9 mouse cellular contexts compared by ENCODE assay signal in genomic region chr8:106633361-106634158, GRCm38 (mm10). TPM values are rescaled to one million over a fixed set of nuclear protein-coding genes. Genes with fewer than 3 reads are reported as not detected.
DNase-seq lines count a peak whose midpoint lies in the region; ATAC-seq and TF ChIP-seq lines count a peak whose summit lies in the region.
"Had no signal": no experiment of that assay in that cellular context is flagged by ENCODE, and none has a peak within 500 bp of the region (broad histone marks: within the 10 kb centered on the region; RNA-seq: fewer than 3 reads in every experiment).

No protein-coding gene starts in this region.

- H3K4me1 ChIP-seq in ES-Bruce4 (ENCODE audit: control insufficient read depth, insufficient read depth, low read length), result peaks cover 17% of the 10 kb centered on the region
- H3K4me1 ChIP-seq in stomach, embryonic 16.5 days (ENCODE audit: control insufficient read depth, insufficient read depth, low read length), result peaks cover 31% of the 10 kb centered on the region
- H3K4me1 ChIP-seq in limb, embryonic 10.5 days, result peaks cover 20% of the 10 kb centered on the region

- WGBS in stomach, embryonic 16.5 days, result 53% methylated on average over 17 of the region's 17 CpGs
- 77% methylated on average over 17 of the region's 17 CpGs for whole genome bisulfite sequencing in limb, embryonic 10.5 days

- no peak overlapping the region for H3K4me3 ChIP-seq in ES-Bruce4 (ENCODE audit: low read depth, low read length)
- H3K4me3 ChIP-seq in stomach, embryonic 16.5 days (replicated peaks; ENCODE audit: low read length), result no peak overlapping the region
- no peak overlapping the region for H3K4me3 ChIP-seq in limb, embryonic 10.5 days

- no peak overlapping the region for H3K9ac ChIP-seq in ES-Bruce4 (ENCODE audit: low read depth, poor library complexity, severe bottlenecking)
- H3K9ac ChIP-seq in stomach, embryonic 16.5 days (ENCODE audit: low read length), result no peak overlapping the region

- no peaks in the 10 kb centered on the region for H3K27me3 ChIP-seq in ES-Bruce4 (ENCODE audit: control insufficient read depth, insufficient read depth, low read length, poor library complexity, severe bottlenecking)
- no peaks in the 10 kb centered on the region for H3K27me3 ChIP-seq in stomach, embryonic 16.5 days (ENCODE audit: control insufficient read depth, insufficient read depth, low read length)
- no peaks in the 10 kb centered on the region for H3K27me3 ChIP-seq in limb, embryonic 10.5 days (ENCODE audit: low read depth, poor library complexity, severe bottlenecking)

- TF ChIP-seq EP300 in ES-Bruce4 (IDR thresholded peaks at IDR 0.05; ENCODE audit: insufficient read depth, low read depth, low read length), result no peak

- peak; percentile 66 for DNase-seq in induced T-regulatory cell, adult 2 months (ENCODE audit: low read depth)
- peak; percentile 54 to 62 for DNase-seq in kidney, postnatal 4 days
- DNase-seq in gastrocnemius, postnatal 10 days, result no peak
- DNase-seq in heart, adult 11 months, result no peak
- DNase-seq in layer of hippocampus, adult 11-12 months (ENCODE audit: low spot score), result no peak
- no peak for DNase-seq in limb, embryonic 10.5 days (ENCODE audit: low spot score)

- H3K36me3 ChIP-seq in ES-Bruce4 (ENCODE audit: control insufficient read depth, insufficient read depth, low read length, poor library complexity, severe bottlenecking), result peaks cover 7% of the 10 kb centered on the region
- H3K36me3 ChIP-seq in stomach, embryonic 16.5 days (ENCODE audit: control insufficient read depth, insufficient read depth, low read length), result no peaks in the 10 kb centered on the region
- no peaks in the 10 kb centered on the region for H3K36me3 ChIP-seq in limb, embryonic 10.5 days

- TF ChIP-seq CTCF in ES-Bruce4 (IDR thresholded peaks at IDR 0.05; ENCODE audit: low read depth, low read length), result no peak

- peak overlapping the region; percentile 46 for H3K27ac ChIP-seq in ES-Bruce4 (ENCODE audit: insufficient read depth, low read length)
- H3K27ac ChIP-seq in stomach, embryonic 16.5 days (ENCODE audit: low read length), result peak overlapping the region; percentile 54
- H3K27ac ChIP-seq in limb, embryonic 10.5 days, result no peak overlapping the region
- H3K27ac ChIP-seq: macrophage had no signal

- no peaks in the 10 kb centered on the region for H3K9me3 ChIP-seq in ES-Bruce4 (replicated peaks; ENCODE audit: control insufficient read depth, insufficient read depth, low read length, poor library complexity, severe bottlenecking)
- H3K9me3 ChIP-seq in stomach, embryonic 16.5 days (replicated peaks; ENCODE audit: control insufficient read depth, low read length), result no peaks in the 10 kb centered on the region
- H3K9me3 ChIP-seq in limb, embryonic 10.5 days (replicated peaks), result no peaks in the 10 kb centered on the region

- ATAC-seq in stomach, embryonic 16.5 days (ENCODE audit: insufficient read depth, low FRiP score), result peak; percentile 68; the same call in 1 of the 2 replicates

- H3K4me2 ChIP-seq in stomach, embryonic 16.5 days (ENCODE audit: low read depth, low read length), result no peak overlapping the region

- TF ChIP-seq POLR2A in ES-Bruce4 (IDR thresholded peaks at IDR 0.05; ENCODE audit: insufficient read depth, low read length), result no peak

RNA-seq across cellular contexts. Expression of gene Cdh1, which starts 30.4 kb away (rescaled TPM):
- polyA plus RNA-seq in ES-Bruce4 (2011; ENCODE audit: insufficient read depth, insufficient read length, low read depth, missing spikeins), result 347 and 358 TPM in 2 replicates
- polyA plus RNA-seq in stomach, embryonic 16.5 days (2015; fragmentation: Nextera tagmentation; extraction: Ambion mirVana), result 215 and 267 TPM in 2 replicates
- total RNA-seq in gastrocnemius, postnatal 10 days (2021), result 1 to 10 TPM in 1 of 2 experiments, under 1 TPM in 1; 0.95 to 1.4 TPM
- polyA plus RNA-seq in limb, embryonic 10.5 days (2016; fragmentation: Nextera tagmentation; extraction: Ambion mirVana), result 15.4 and 16.4 TPM in 2 replicates

RNA-seq across cellular contexts. Expression of gene Tango6, which starts 49.3 kb away (rescaled TPM):
- 12.5 and 14.1 TPM in 2 replicates for polyA plus RNA-seq in ES-Bruce4 (2011; ENCODE audit: insufficient read depth, insufficient read length, low read depth, missing spikeins)
- 8.6 and 9.4 TPM in 2 replicates for polyA plus RNA-seq in stomach, embryonic 16.5 days (2015; fragmentation: Nextera tagmentation; extraction: Ambion mirVana)
- total RNA-seq in gastrocnemius, postnatal 10 days (2021), result 1 to 10 TPM; 8.6 to 9.8 TPM
- 15.5 and 16.1 TPM in 2 replicates for polyA plus RNA-seq in limb, embryonic 10.5 days (2016; fragmentation: Nextera tagmentation; extraction: Ambion mirVana)

Comparison
In these comparisons a context has a peak if more than half of its experiments do, and no peak if none do; other contexts are left out.
1. DNase-seq: peak in induced T-regulatory cell, adult 2 months (single experiment) and kidney, postnatal 4 days (2 of 2); none in gastrocnemius, postnatal 10 days (single experiment), heart, adult 11 months (single experiment), layer of hippocampus, adult 11-12 months (single experiment) and limb, embryonic 10.5 days (single experiment).
2. RNA of gene Cdh1, which starts 30.4 kb away (polyA plus RNA-seq): 347 to 358 TPM in ES-Bruce4 and 215 to 267 TPM in stomach, embryonic 16.5 days; 15.4 to 16.4 TPM in limb, embryonic 10.5 days; every median in the first group is over 10 times any median in the second.